Comparison of ENCODE assay signal across 9 mouse cellular contexts in genomic region chrX:101329372-101330028, GRCm38 (mm10). TPM values are rescaled to one million over a fixed set of nuclear protein-coding genes. Genes with fewer than 3 reads are reported as not detected.
DNase-seq lines count a peak whose midpoint lies in the region; ATAC-seq and TF ChIP-seq lines count a peak whose summit lies in the region.
"Had no signal": no experiment of that assay in that cellular context is flagged by ENCODE, and none has a peak within 500 bp of the region (broad histone marks: within the 10 kb centered on the region; RNA-seq: fewer than 3 reads in every experiment).

No protein-coding gene starts in this region.

- H3K4me2 ChIP-seq in hindbrain, embryonic 14.5 days (replicated peaks) = no peak overlapping the region

- CTCF ChIA-PET in Patski (lab: Charles Lee) = interaction anchor here (0.6 to 3.5 kb wide), 8 partner anchors 11 to 202 kb away, joined by 3 to 13 read pairs (median 4); partner anchors contain the start of gene Med12

- ATAC-seq in Patski = no peak
- peak; percentile 22 for ATAC-seq in frontal cortex, adult (ENCODE audit: low TSS enrichment)
- no peak for ATAC-seq in hindbrain, embryonic 14.5 days (ENCODE audit: low FRiP score)
- ATAC-seq in megakaryocyte, adult 5-6 weeks (ENCODE audit: poor library complexity, severe bottlenecking) = peak; percentile 44

- TF ChIP-seq CTCF in Patski (IDR thresholded peaks at IDR 0.05) = no peak

- POLR2A ChIA-PET in Patski (lab: Charles Lee) = interaction anchor here (0.6 kb wide), 1 partner anchor 581 kb away, joined by 3 read pairs; no protein-coding TSS in a partner anchor

- H3K36me3 ChIP-seq in hindbrain, embryonic 14.5 days (replicated peaks; ENCODE audit: control insufficient read depth, insufficient read depth) = no peaks in the 10 kb centered on the region

- in situ Hi-C loops in Patski (cut with MboI; ENCODE audit: low pct_unique_long_range_greater_than_20kb) = loop anchor here (5.0 kb wide), 1 partner anchor 197 kb away; no protein-coding TSS in a partner anchor

- DNase-seq in Patski (ENCODE audit: low read depth, low spot score) = peak; percentile 20
- peak; percentile 70 for DNase-seq in cerebellum, adult 9-11 months
- DNase-seq in hindbrain, embryonic 14.5 days (ENCODE audit: low spot score) = peak; percentile 86
- peak; percentile 51 for DNase-seq in left cerebral cortex, adult 11 months (ENCODE audit: low spot score)
- DNase-seq in right cerebral cortex, postnatal 10 days (ENCODE audit: low spot score in 2 of 2) = peak; percentile 60 to 73
- DNase-seq in yolk sac, embryonic 10.5 days (ENCODE audit: low spot score) = peak; percentile 58

- no peaks in the 10 kb centered on the region for H3K9me3 ChIP-seq in hindbrain, embryonic 14.5 days (ENCODE audit: control insufficient read depth, low read length)

- peak overlapping the region; percentile 20; the same call in 1 of the 2 replicates for H3K9ac ChIP-seq in hindbrain, embryonic 14.5 days

- H3K27ac ChIP-seq in hindbrain, embryonic 14.5 days = peak overlapping the region; percentile 62; the same call in 1 of the 2 replicates
- H3K27ac ChIP-seq: macrophage had no signal

- 0 out of 2 replicates have a peak, but pooled peaks cover 10% of the 10 kb centered on the region for H3K4me1 ChIP-seq in hindbrain, embryonic 14.5 days (replicated peaks; ENCODE audit: control insufficient read depth, insufficient read depth, low read length)

- 35% methylated on average over 10 of the region's 10 CpGs for WGBS in hindbrain, embryonic 14.5 days

- peaks cover 3% of the 10 kb centered on the region for H3K27me3 ChIP-seq in Patski
- H3K27me3 ChIP-seq in hindbrain, embryonic 14.5 days (ENCODE audit: control insufficient read depth, insufficient read depth, low read length) = no peaks in the 10 kb centered on the region; the same call in 1 of the 2 replicates

- H3K4me3 ChIP-seq in hindbrain, embryonic 14.5 days (replicated peaks; ENCODE audit: low read length) = no peak overlapping the region

RNA-seq across cellular contexts. Expression of gene Nlgn3, which starts 30.5 kb away (rescaled TPM):
- 0.09 TPM for polyA plus RNA-seq in Patski (2021)
- polyA plus RNA-seq in hindbrain, embryonic 14.5 days (2014; fragmentation: Nextera tagmentation; extraction: Ambion mirVana) = 95.9 and 116 TPM in 2 replicates
- total RNA-seq in megakaryocyte, adult 5-6 weeks (2015) = 0.04 TPM in 1 of 2 replicates, not detected in the other
- not detected in 2 replicates for total RNA-seq in megakaryocyte, adult 5-6 weeks (2017)
- polyA plus RNA-seq: macrophage had no signal

RNA-seq across cellular contexts. Expression of gene Gjb1, which starts 46.7 kb away (rescaled TPM):
- 0.18 TPM for polyA plus RNA-seq in Patski (2021)
- polyA plus RNA-seq in hindbrain, embryonic 14.5 days (2014; fragmentation: Nextera tagmentation; extraction: Ambion mirVana) = 0.96 and 1.3 TPM in 2 replicates
- not detected in 2 replicates for total RNA-seq in megakaryocyte, adult 5-6 weeks (2015)
- not detected in 2 replicates for total RNA-seq in megakaryocyte, adult 5-6 weeks (2017)
- polyA plus RNA-seq: macrophage had no signal

RNA-seq across cellular contexts. Expression of gene Med12, which starts 55.7 kb away (rescaled TPM):
- polyA plus RNA-seq in Patski (2021) = 57.5 TPM
- polyA plus RNA-seq in hindbrain, embryonic 14.5 days (2014; fragmentation: Nextera tagmentation; extraction: Ambion mirVana) = 28.0 and 33.9 TPM in 2 replicates
- 46.8 and 63.7 TPM in 2 replicates for total RNA-seq in megakaryocyte, adult 5-6 weeks (2015)
- total RNA-seq in megakaryocyte, adult 5-6 weeks (2017) = 28.7 and 37.4 TPM in 2 replicates

Comparison
In these comparisons a context has a peak if more than half of its experiments do, and no peak if none do; other contexts are left out.
1. ATAC-seq: peak in frontal cortex, adult (single experiment) and megakaryocyte, adult 5-6 weeks (single experiment); none in Patski (single experiment) and hindbrain, embryonic 14.5 days (single experiment).
2. DNase-seq: peak in every context shown above with its lines; median percentile 86 in hindbrain, embryonic 14.5 days; 70 in cerebellum, adult 9-11 months; 66 in right cerebral cortex, postnatal 10 days; 58 in yolk sac, embryonic 10.5 days; 51 in left cerebral cortex, adult 11 months; 20 in Patski.
3. RNA of gene Nlgn3, which starts 30.5 kb away (polyA plus RNA-seq): 95.9 to 116 TPM in hindbrain, embryonic 14.5 days; 0.09 TPM in Patski (single experiment); every median in the first group is over 10 times any median in the second.